Mouse (Mus musculus) urinary bladder, postnatal 14 days (tissue): ENCODE measurements at regions not wholly inside any gene's neighbourhood (a gene's known extent, or its start where the extent isn't known, plus 50 kb on each side); places are given as distances from the start of the nearest gene placed in this dataset.

Experiments used
- DNase-seq: peaks from one replicate; pipeline ENCODE4 v3.0.0; 2021; ENCODE audit warnings: low spot score

DNA sequence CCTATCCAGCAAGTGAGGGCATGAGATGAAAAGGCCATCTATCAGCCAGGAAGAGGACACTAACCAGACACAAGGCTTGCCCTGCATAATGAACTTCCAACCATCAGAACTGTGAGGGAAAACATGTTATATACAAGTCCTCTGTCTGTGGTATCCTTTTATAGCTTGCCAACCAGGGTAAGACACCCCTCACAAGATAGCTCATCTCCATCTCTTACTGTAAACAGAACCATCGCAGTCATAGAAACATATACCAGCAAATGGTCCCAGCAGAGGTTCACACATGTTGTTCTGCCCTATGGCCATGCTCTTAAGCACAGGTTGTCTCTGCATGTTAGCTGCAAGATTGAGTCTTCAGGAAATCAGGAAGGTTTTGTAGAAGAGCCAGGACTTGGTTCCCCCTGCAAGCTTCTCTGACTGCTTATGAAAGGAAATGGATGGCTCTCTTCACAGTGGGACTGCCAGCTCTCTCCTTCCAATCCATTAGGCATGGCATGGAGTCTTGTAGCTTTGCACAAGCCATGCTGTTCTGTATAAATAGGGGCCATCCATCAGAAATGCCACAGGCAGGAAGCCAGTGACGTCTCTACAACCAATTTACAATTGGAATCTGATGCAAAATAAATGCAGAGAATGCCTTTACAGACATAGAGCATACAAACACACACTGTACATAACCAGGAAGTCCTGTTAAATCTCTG, 1514.0 kb upstream of the Lrrc6 start:
- no peak for DNase-seq

DNA sequence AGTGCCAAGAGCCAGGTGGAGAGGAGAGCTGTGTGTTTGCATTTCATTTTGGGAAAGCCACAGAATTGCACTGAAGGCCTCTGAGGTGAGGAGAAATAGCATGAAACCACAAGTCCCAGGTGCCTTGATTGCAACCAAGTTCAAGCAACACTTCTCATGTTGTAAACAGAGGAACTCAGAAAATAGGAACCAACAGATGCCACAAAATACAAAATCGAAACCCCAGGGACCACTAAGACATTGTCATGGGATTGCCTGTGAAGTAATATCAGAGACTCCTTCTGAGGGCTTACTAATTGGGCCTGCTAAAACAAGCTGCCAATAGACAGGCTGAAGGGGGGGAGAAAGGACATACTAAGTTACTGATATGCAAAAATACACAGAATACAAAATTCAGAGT, 1510.5 kb upstream of the Lrrc6 start:
- no peak for DNase-seq

DNA sequence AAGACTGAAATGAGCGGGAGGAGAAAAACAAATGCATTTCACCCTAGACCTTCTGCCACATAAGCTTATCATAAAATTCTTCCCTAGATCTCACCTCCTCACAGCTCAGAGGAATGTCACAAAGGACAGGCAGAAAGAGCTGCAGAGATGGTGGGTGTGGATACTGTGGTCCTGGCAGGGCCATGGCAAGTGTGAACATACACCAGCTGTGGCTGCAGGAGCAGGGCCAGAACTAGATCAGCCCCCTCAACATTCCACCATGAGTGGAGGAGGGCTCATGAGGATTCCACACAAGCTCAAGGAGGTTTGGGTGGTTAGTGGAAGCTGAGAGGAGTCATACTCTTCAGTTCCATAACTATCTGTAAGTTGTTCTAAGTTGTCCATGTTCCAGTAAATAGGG, 1509.5 kb upstream of the Lrrc6 start:
- no peak for DNase-seq

DNA sequence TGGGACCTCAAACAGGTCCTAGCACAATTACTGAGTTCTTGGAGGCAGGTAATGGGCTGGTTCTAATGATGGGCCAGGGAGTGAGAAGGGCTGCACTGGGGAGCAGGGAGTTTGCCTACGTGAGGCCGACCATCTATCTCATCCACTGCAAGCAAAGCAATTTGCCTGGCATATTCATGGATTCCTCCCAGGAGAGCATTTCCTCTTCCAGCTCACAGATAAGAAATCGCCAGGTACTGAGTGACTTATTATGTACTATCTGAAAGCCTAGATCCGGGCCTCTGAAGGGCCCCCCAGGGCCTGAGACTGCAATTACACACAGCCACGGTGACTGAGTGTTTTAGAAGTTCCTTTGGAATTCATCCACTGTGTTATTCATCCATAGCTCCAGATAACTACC, 1504.1 kb upstream of the Lrrc6 start:
- no peak for DNase-seq

DNA sequence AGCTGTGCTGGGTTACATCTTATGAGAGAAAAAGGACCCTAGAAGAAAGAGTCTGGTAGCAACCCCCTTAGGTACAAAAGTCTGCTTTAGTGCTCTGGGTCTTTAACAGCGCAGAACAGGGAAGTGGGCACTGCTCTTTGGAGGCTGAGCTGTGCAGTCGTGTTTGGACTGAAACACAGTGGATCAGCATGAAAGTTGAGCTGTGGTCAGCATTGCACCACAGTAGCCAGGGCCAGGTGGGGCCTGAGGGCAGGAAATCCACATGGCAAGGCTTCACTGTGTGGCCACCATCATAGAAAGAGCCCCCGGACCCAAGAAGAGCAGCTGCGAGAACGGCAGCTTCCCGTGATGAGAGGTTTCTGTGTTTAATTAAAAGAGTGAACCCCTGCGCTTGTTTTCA, 1495.8 kb upstream of the Lrrc6 start:
- DNase-seq, result no peak

DNA sequence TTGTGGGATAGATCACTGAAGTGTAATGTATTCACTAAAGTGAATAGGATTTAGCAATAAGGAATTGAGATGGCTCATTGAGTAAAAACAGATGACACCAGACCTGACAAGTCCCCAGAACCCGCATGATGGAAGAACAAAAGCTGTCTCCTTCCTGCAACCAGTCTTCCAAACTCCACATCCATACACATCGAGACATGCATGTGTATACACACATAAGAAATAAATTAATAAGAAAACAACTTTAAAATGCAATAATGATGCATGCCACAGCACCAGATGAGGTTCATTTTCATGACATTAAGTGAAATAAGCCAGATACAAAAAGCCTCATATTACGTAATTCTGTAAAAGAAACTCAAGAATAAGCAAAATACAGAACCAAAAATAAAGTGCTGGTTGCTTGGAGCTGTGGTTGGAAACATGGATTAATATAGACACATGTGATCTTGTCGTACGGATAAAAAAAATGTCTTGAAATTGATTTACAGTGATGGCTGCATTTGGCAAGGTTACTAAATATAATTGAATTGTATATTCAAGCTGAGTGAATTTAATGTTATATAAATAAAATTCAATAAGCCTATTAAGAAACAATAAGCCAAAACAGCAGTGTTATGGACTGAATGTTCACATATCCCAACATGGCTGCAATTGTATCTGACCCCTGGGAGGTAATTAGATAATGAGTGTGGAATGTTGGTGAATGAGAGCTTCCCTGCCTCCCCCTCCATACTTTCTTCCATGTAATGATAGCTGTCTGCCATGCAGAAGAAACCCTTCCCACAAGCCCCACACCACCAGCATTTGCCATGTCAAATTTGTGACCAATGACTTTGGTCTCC, 1488.9 kb upstream of the Lrrc6 start:
- no peak for DNase-seq

DNA sequence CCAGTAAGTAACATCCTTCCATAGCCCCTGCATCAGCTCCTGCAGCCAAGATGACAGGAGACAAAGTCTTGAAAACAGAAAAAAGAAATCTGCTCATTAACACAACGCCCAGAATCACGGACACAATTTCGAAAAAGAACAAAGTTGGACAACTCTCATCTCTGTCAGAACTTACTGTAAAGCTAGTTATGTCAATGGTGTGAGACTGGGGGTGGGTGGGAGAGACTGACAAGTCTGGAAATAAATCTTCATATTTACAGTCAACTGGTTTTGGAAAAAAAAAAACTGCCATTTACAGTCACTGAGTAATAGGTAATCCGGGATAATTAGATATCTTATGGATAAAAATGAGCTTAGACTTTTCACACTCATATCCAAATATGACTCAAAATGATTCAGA, 1487.2 kb upstream of the Lrrc6 start:
- DNase-seq, result no peak

DNA sequence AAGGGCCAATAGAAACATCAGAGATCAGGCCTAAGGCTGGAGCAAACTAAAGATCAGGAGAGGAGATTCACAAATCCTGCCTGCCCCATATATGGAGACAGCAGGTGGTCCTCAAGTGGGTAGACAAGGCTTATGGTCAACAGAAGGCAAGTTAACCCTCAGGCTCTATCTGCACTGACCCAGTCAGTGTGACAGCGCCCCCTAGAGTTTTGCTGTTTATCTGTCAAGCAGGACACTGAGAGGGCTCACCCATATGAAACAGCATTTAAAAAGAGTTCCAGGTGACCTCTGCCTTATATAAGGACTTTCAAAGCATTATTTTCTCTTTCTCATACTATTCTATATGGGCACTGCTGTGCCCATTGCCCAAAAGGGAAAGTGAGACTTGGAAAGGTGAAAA, 1482.5 kb upstream of the Lrrc6 start:
- no peak for DNase-seq

DNA sequence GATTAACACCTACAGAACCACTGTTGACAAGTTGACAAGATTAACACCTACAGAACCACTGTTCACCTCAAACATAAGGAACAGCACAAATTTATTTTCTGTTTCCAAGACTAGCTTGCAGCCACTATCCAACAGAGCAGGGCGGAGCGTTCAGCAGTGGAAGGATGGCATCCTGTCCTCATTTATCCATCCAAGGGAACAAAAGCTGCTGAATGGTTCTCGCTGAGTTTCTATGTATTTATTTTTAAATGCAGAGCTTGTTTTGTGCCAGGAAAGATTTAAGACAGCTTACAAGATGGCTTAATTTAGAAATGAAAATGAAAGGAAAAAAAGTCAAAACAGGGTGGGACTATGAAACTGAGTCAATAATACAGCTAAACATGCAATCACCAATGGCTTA, 1481.2 kb upstream of the Lrrc6 start:
- no peak for DNase-seq

DNA sequence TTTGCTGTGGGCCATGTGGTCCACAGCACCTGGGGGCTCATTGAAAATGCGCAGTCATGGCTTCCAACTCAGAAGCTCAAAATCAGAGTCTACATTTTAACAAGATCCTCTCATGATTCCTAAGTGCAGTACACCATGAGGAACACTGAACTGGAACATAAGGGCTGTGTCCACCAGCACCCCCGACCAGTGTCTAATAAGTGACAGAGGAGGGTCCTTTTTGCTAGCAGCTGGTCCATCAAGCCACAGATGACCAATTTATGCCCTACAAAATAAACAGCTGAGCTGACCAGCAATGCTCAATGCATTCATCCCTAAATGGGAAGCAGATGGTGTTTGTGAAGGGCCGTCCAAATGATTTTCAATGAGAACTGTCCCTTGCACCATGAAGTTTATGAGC, 1478.7 kb upstream of the Lrrc6 start:
- DNase-seq, result no peak

DNA sequence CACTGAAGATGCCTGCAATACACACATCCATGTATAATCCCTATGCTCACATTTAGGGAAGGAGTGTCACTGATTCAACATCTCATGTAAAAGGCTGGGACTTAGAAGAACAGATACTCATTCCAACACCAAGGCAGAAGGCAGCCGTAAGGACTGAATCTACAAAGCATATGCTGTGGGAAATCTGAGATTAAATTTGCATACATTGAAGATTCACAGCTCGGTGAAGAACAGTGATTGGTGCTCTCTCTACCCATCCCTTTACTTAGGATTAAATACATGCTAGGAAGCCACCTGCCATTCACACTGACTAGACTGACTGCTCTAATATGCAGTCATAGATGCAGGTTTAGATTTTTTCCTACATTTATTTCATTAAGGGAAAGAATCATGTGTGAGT, 1476.5 kb upstream of the Lrrc6 start:
- DNase-seq, result no peak

DNA sequence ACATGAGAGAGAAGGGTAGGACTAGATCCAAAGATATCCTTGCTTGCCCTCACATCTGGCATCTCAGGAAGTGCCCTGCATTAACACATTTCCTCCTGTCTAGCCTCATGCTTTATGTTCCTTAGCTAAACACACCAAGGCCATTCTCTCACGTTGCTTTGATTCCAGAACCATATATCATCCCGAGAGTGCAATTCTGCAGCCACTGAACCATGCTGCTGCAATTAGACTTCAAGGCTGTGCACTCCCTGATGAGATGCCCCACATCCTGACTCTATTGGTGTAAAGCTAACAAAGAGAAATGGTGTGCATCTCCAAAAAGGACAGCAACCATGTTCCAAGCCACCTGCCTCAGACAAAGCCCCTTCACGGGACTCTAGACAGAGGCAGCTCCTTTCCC, 1471.3 kb upstream of the Lrrc6 start:
- no peak for DNase-seq

DNA sequence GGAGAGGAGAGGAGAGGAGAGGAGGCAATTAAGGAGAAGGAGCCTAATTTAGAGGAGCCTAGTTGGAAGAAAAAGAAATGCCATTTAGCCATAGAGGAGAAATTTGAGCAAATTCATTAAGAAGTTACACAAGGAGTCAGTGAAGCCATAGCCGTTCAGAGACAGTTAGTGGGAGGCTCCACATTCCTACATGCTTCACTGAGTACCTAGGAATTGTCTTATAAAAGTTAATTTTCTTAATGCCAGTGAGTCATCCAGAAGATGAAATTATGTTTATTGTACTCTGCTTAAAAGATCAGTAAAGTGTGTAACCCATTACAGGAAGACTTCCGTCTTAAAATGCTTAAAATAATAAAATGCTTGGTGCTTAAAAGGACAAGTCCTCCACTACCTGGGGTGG, 1453.5 kb upstream of the Lrrc6 start:
- no peak for DNase-seq

DNA sequence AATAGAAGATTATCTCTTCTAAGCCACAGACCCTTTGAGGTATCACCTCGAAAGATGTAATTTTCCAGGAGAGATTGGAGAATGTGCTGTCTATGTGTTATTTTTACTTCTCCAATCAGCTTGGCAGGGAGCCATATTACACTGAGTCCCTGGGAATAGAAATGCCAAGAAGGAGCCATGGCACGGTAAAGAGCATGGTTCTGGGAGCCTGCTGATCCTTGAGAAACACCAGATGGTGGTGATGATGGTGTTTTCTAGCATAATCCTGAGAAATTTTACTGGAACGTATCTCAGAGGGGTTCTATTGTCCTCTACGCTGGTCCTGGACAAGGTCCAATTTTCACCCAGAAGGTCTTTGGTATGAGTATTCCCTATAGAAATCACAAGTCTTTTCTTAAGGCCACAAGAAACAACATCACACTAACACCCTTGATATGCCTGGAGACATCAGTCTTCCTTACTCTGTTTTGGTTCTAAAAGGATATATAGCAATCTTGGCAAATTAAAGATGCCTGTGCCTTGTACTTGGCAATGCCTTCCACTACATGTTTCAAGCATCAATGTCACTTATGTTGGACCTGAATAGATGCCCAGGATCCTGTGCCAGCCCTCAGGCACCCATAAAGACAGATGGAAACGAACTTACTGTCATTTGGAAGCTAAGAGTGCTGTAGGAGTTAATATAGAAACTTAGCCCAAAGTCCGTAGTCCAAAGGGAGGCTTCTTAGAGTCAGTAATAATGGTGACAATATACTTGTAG, 1449.8 kb upstream of the Lrrc6 start:
- no peak for DNase-seq

DNA sequence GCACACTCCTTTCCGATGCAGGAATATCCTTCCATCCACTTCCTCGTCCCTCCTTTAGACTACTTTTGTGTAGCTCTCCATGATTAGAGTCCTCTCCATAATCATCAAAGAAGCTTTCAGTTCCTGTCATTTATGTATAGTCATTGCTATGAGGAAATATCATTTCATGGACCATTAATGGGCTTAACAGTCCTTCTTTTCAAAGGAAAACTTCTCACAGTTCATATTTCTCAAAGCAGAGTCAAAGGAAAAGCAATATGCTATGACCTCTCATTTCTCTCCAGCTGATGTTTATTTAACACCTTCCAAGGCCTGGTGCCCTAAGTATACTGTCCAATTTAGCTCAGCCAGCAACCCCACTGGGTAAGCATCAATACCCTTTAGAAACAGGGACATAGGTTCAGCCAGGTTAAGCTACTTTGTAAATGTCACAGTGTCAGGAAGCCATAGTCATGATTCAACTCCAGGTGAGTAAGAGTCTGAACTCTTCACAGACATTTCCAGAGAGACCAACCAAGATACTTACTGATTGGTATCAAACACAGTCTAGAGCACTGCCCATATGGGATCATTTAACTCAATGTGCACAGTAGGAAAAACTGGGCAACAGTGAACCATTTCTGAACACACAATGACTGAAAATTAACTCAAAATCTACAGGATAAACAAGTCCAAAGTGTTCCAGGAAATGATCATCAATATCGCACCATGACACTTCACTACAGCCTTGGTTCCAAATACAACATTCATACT, 1443.8 kb upstream of the Lrrc6 start:
- DNase-seq, result no peak

DNA sequence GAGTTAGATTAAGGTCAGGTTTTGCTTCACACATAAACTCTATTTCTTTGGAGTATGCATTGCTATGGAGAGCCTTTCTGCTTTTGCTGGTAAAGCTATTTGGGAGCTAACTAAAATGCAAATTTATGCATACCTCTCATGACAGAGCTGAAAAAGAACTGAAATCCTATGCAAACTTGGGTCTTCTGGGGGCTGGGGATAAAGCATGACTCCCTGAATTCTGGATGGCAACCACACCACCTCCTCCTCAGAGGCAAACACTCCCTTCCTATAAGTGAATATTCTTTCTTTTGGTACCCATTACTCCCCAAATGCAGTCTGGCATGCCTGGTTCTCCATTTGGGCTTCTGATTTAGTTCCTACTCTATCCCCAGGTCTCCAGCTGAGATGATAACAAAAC, 1442.3 kb upstream of the Lrrc6 start:
- no peak for DNase-seq

DNA sequence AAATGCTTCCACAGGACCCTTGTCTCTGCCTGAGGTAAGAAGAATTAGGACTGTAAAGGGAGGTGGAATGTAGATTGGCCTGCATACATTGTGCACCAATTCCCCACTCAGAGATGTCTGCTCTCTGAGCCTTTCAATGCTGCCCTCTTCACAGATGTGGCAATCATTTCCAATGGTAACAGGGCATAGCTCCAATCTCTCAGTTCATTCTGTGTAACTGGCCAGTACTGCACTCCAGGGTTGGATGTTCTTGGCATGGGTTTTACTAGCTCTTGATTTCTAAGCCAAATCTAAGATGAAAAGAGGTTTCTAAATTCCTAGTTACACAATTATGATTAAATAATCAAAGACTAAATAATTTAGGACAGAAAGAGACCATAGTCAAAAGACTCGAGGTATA, 1439.8 kb upstream of the Lrrc6 start:
- no peak for DNase-seq

DNA sequence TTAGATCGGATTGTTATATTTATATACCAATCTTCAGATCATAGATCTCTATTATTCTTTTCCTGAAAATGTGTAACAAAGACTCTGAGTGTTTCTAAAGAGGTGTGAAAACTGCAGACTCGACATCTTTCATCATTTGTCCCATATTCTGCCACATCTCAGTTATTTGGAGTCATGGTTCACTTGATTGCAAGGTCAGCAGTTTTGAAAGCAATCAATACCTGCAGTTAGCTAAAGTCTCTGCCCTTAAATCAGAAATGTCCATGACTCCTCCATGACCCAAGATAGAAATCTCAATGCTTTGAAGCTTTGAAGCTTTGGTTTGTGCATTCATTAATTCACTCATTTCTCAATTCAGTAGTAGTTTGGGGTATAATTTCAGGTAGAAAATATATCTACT, 1424.2 kb upstream of the Lrrc6 start:
- no peak for DNase-seq

DNA sequence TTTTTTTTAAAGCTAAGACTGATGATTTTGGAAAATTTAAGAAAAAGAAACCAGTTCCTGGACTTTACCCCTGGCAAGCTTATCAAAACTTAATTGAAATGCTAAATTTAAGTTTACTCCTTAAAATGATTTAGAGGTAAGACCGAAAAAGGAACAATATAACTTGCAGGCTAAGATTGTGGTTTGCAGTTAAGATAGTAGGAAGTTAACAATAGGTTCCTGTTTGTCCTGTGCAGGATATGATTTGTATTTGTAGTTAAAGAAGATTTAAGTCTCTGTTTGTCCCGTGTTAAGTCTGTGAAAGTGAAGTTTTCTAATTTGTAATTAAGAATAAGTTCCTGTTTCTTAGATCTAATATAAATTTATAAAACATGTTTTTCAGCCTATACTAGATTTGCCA, 1406.3 kb upstream of the Lrrc6 start:
- DNase-seq, result no peak

DNA sequence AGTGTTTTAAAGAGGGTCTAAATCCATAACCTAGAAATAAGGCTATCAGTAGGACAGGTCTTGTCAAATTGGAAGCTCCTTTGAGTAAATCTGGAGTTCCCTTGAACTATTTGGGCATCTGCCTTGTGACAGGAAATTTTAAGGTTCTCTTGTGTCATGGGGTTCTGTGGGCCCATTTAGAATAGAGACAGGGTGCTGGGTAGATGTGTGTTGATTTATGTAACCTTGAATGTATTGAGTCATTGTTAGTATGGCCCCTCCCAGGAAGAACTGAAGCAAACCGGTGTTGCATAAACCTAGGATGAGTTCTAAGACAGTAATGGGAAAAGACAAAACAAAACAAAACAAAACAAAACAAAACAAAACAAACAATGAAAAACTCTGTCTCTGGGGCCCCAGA, 1404.6 kb upstream of the Lrrc6 start:
- no peak for DNase-seq

DNA sequence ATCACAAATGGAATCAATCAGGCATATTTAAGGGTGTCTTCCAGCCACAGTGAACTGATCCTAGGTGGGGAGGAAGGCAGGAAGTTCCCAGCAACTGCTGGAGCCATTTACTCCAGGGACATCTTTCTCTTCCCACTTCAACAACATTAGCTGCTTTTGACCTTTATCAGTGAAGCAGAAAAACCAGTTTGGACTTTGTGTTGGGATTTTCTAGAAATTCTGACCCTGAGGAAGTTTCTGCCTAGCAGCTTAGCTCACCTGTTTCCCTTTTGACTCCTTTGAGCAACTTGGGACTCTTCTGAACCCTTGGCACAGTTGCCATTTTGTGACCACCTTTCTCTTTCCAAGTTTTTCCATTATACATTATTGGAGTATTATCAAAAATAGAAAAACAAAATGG, 1403.9 kb upstream of the Lrrc6 start:
- no peak for DNase-seq

DNA sequence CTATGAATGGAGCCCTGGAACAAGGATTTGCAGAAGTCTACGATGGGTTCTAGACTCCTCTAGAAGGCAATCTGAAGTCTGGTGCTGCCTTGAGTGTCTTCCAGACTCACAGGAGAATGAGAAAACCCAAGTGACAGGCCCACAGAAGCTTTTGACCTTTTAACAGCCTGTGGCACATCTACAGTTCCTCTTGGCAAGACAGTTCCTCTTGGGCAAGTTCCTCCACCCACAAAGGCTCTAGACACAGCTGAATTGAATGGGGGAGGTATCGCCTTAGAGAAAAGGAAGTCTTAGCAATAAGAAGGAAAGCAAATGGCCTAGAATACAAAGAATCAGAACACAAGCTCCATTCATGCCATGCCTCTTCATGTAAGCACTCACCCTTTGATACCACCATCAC, 1402.3 kb upstream of the Lrrc6 start:
- DNase-seq, result no peak
